Mouse (Mus musculus) ES-E14 (cell line): ENCODE data around the gene Sec61b. TPM values are rescaled to one million over a fixed set of nuclear protein-coding genes. Genes with fewer than 3 reads are reported as not detected.

Source experiments
- DNase-seq: peaks from one replicate; pipeline ENCODE4 v3.0.0-alpha.2; 2013; ENCODE audit warnings: low read depth, low spot score
- H3K27ac ChIP-seq: 2 replicates; pipeline ENCODE4 v1.5.1; 2012; ENCODE audit warnings: low read depth, mild to moderate bottlenecking, low read length, moderate library complexity, mixed read lengths; ENCODE audit not compliant: poor library complexity, insufficient read depth, severe bottlenecking
- H3K36me3 ChIP-seq: 2 replicates; pipeline ENCODE4 v1.6.1; 2012; ENCODE audit warnings: mild to moderate bottlenecking, low read length, moderate library complexity, mixed read lengths; ENCODE audit not compliant: control insufficient read depth, poor library complexity, insufficient read depth, severe bottlenecking
- H3K4me1 ChIP-seq, 2 experiments: fragments of 150-350 bp in 1 of 2; sonication (generic) in 1 of 2; 2 replicates each; pipeline ENCODE4 v1.6.1; 2012; ENCODE audit warnings: low read length in 2 of 2, mild to moderate bottlenecking in 1 of 2, mixed read lengths in 1 of 2; ENCODE audit not compliant: control insufficient read depth in 2 of 2, insufficient read depth in 2 of 2, poor library complexity in 1 of 2
- H3K4me3 ChIP-seq, 2 experiments: fragments of 150-350 bp in 1 of 2; sonication (generic) in 1 of 2; 2 replicates each; pipeline ENCODE4 v1.5.1; 2012; ENCODE audit warnings: low read length in 2 of 2, low read depth in 1 of 2, mild to moderate bottlenecking in 1 of 2, mixed read lengths in 1 of 2; ENCODE audit not compliant: insufficient read depth in 1 of 2, poor library complexity in 1 of 2, severe bottlenecking in 1 of 2
- H3K9ac ChIP-seq: 2 replicates; pipeline ENCODE4 v1.6.1; 2012; ENCODE audit warnings: low read depth, mild to moderate bottlenecking, low read length, mixed read lengths; ENCODE audit not compliant: poor library complexity, insufficient read depth, severe bottlenecking
- H3K9me3 ChIP-seq: fragments of 150-350 bp; sonication (generic); 2 replicates; pipeline ENCODE4 v1.6.1; 2012; ENCODE audit warnings: low read depth, mild to moderate bottlenecking, low read length; ENCODE audit not compliant: control insufficient read depth, insufficient read depth
- CHD2 ChIP-seq: IDR thresholded peaks from 2 replicates; pipeline ENCODE4 v1.6.1; 2014; ENCODE audit warnings: mild to moderate bottlenecking, low read depth, low read length, inconsistent platforms
- HCFC1 ChIP-seq: IDR thresholded peaks from 2 replicates; pipeline ENCODE4 v1.6.1; 2012; ENCODE audit warnings: low read length, inconsistent platforms, borderline replicate concordance; ENCODE audit not compliant: insufficient read depth
- MAFK ChIP-seq: IDR thresholded peaks from 2 replicates; pipeline ENCODE4 v1.6.1; 2014; ENCODE audit warnings: mild to moderate bottlenecking, low read depth, low read length, inconsistent platforms; ENCODE audit not compliant: insufficient read depth
- ZC3H11A ChIP-seq: IDR thresholded peaks from 2 replicates; pipeline ENCODE4 v1.6.1; 2012; ENCODE audit warnings: low read depth, mild to moderate bottlenecking, inconsistent platforms, low read length, borderline replicate concordance
- ZNF384 ChIP-seq: IDR thresholded peaks from 2 replicates; pipeline ENCODE4 v1.6.1; 2012; ENCODE audit warnings: low read depth, low read length, inconsistent platforms
- in situ Hi-C, 2 experiments: fragments of 600-800 bp; cut with MboI; formaldehyde crosslinking; loops; one replicate each; pipeline ENCODE4 v1.15.1; 2025; ENCODE audit warnings: low sequenced_read_pairs in 2 of 2, inconsistent platforms in 1 of 2; ENCODE audit not compliant: unreplicated experiment in 2 of 2
- total RNA-seq: library from RNA; depleted of rRNA; stranded (reverse); fragments of 300-350 nt; gene quantifications from 2 replicates; pipeline ENCODE4 v1.2.3, GENCODE M21; 2012

Sec61b gene
- total RNA-seq, 1 experiment, result 434 TPM

GRCm38 (mm10) chr4:47497811-47498385 lies 23.4 kb downstream of the Sec61b start:
- TF ChIP-seq ZC3H11A, result no peak
- no peak for TF ChIP-seq HCFC1
- Histone ChIP-seq H3K27ac (no peak overlapping the region), H3K9me3 (no peaks in the 10 kb centered on the region), H3K9ac (no peak overlapping the region), H3K36me3 (no peaks in the 10 kb centered on the region), H3K4me1 (no peaks in the 10 kb centered on the region; a peak in 1 of 4 replicates), H3K4me3 (no peak overlapping the region)
- in situ Hi-C loops, result no loop called here
- DNase-seq, result no peak

- Histone ChIP-seq H3K4me3 (no peak overlapping the region), H3K36me3 (no peaks in the 10 kb centered on the region), H3K4me1 (no peaks in the 10 kb centered on the region; a peak in 1 of 4 replicates), H3K27ac (no peak overlapping the region), H3K9ac (no peak overlapping the region), H3K9me3 (no peaks in the 10 kb centered on the region)
- in situ Hi-C loops, result no loop called here
- TF ChIP-seq ZNF384, result no peak
- no peak for TF ChIP-seq ZC3H11A
- TF ChIP-seq HCFC1, result no peak
- TF ChIP-seq CHD2, result no peak
- no peak for TF ChIP-seq MAFK
- no peak for DNase-seq
These were observed 24.7 kb downstream of the Sec61b start for GRCm38 (mm10) chr4:47499121-47499545.

- Histone ChIP-seq H3K4me1 (no peaks in the 10 kb centered on the region; a peak in 1 of 4 replicates), H3K27ac (no peak overlapping the region), H3K36me3 (no peaks in the 10 kb centered on the region), H3K9ac (no peak overlapping the region), H3K9me3 (no peaks in the 10 kb centered on the region), H3K4me3 (no peak overlapping the region)
- peak; percentile 70 for DNase-seq
- no peak for TF ChIP-seq ZC3H11A
- no peak for TF ChIP-seq HCFC1
- no peak for TF ChIP-seq MAFK
- TF ChIP-seq CHD2, result no peak
- no peak for TF ChIP-seq ZNF384
- in situ Hi-C loops, result no loop called here
These were observed 28.1 kb downstream of the Sec61b start for GRCm38 (mm10) chr4:47502546-47502971.

GRCm38 (mm10) chr4:47503045-47503444 lies 28.6 kb downstream of the Sec61b start:
- DNase-seq, result no peak
- H3K36me3 ChIP-seq, result no peaks in the 10 kb centered on the region
- no peak overlapping the region for H3K4me3 ChIP-seq
- no peaks in the 10 kb centered on the region for H3K9me3 ChIP-seq
- no peak for TF ChIP-seq HCFC1
- TF ChIP-seq MAFK, result no peak
- TF ChIP-seq ZNF384, result no peak
- no peak for TF ChIP-seq ZC3H11A
- TF ChIP-seq CHD2, result no peak
- in situ Hi-C loops, result no loop called here
- no peaks in the 10 kb centered on the region; a peak in 1 of 4 replicates for H3K4me1 ChIP-seq
- H3K9ac ChIP-seq, result no peak overlapping the region
- no peak overlapping the region for H3K27ac ChIP-seq

GRCm38 (mm10) chr4:47504841-47505517 lies 30.5 kb downstream of the Sec61b start:
- Histone ChIP-seq H3K9me3 (no peaks in the 10 kb centered on the region), H3K9ac (no peak overlapping the region), H3K36me3 (no peaks in the 10 kb centered on the region), H3K4me3 (no peak overlapping the region), H3K27ac (no peak overlapping the region), H3K4me1 (no peaks in the 10 kb centered on the region; a peak in 1 of 4 replicates)
- no peak for TF ChIP-seq CHD2
- TF ChIP-seq ZNF384, result no peak
- TF ChIP-seq HCFC1, result no peak
- no peak for TF ChIP-seq MAFK
- no peak for TF ChIP-seq ZC3H11A
- in situ Hi-C loops, result no loop called here
- no peak for DNase-seq
